Mouse (Mus musculus) T-cell, adult 2 months (primary cell): ENCODE measurements around the gene Etfb.
"Not testable (repeated sequence)": the region's sequence is repeated elsewhere in the genome, so short reads cannot be mapped to it uniquely, and the experiment has no call there.

ENCODE experiments used
- DNase-seq: peaks from one replicate; pipeline ENCODE4 v3.0.0; 2022; ENCODE audit warnings: low spot score

The Etfb gene

GRCm38 (mm10) chr7:43443917-43444293 is at the start of gene Etfb, which contains the start of gene Gm45233:
TSS of gene Etfb (plus strand) at chr7:43444083.
TSS of gene Gm45233 (plus strand) at chr7:43444128.
- peak; percentile 87 for DNase-seq

DNA sequence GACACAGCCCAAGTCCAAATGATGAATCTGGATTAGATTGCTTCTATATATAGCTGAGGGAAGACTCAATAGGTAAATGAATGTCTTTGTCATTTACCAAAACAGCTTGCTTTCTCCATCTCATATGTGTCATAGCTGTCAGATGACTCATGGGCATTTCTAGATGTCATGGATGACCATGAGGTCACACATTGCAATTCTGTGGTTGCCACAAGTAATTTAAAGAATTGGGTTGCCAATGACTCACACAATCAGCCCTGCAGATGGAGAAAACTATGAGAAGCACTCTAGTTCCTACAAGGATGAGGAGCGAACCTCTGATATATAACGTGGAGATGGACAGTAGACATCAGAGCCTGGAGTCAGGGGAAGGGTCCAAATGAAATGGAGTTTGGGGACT is 44.4 kb upstream of the Etfb start:
- no peak for DNase-seq

DNA sequence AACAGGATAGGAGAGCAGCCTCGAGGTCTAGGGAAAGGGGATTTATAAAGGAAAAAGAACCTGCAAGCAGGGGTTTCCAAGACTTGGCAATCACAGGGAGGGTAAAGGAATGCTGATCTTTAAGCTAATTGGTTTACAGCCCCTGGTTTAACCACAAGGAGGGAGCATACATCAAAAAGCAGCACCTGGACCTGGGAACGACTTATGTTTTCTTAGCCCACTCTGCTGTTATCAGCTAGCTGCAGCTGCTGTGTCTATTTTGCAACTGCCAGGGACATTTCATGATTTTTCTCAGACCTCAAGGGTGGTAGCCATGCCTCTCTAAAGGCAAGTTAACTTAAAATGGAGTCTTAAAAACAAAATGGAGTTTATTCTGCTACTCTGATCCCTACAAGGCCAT is 41.2 kb upstream of the Etfb start:
- no peak for DNase-seq

DNA sequence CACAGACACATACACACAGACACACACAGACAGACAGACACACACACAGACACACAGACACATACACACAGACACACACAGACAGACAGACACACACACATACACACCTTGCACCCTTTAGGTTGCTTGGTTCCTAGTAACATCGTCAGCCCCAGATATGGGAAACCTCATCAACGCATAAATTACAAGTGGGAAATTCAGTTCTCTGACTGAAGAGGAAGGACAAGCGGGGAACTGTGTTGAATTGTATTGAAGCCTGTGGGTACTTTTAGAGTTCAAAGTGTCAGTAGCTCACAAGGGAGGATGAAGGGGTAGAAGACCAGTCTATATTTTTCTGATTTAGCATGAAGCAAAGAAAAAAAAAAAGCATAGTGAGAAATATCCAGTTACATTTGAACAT is 36.3 kb upstream of the Etfb start:
- DNase-seq = no peak

DNA sequence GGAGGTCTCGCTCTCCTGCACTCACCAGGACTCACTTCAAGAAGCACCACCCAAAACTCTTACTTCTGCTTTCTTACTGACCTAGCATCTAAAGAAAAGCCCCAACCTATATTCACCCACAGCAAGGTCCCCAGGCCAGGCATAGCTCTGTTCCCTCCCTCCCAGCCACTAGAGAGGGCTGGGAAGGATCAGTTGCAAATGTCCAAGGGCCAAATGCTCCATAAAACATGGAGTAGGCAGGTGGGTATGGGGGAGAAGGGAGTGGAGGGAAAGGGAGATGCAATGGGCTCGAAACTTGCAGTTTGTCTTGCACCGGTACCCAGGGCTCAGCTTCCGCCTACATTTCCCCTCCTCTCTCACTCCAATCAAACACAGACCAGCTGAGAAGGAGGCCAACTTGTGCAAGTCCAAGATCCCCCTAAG is 35.7 kb upstream of the Etfb start, which contains the start of gene Siglecg:
Gene Siglecg (plus strand): TSS at position 74 of the 423 bp plus-strand sequence.
- no peak for DNase-seq

- DNase-seq = no peak
Observed at GRCm38 (mm10) chr7:43409084-43409483, 34.8 kb upstream of the Etfb start.

GRCm38 (mm10) chr7:43411724-43412123 is 32.2 kb upstream of the Etfb start:
- DNase-seq = not testable (repeated sequence)

- no peak for DNase-seq
Observed at GRCm38 (mm10) chr7:43417298-43417697, 26.6 kb upstream of the Etfb start.

GRCm38 (mm10) chr7:43422995-43423617 is 20.8 kb upstream of the Etfb start:
- DNase-seq = peak; percentile 74

DNA sequence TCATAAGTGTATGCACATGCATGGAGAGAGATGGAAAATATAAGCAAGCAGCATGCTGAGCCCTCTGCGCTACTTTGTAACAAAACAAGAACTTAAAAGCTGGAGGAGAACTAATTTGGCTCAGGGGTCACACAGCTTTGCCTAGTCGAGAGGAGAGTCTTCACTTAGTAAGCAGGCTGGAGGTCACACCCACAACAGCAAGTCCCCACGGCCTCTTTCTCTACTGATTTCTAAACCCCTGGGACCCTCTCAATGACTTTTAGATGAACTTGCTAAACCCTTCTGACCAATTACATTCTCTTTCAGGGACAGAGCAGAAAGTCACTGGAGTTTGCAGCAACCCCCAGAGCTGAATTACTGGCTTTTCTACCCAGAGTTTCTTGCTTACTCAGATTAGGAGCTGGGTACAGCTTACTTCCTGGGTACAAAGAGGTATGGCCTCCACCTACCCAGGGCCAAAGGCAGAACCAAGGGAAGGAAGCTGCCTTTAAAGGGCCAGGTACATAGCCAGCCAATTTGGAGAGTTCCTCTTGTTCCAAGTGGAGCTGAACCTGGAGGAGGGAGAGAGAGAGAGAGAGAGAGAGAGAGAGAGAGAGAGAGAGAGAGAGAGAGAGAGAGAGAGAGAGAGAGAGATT is 19.8 kb upstream of the Etfb start:
- DNase-seq = no peak

- DNase-seq = no peak
Observed at GRCm38 (mm10) chr7:43427406-43427805, 16.5 kb upstream of the Etfb start, which contains the start of gene Lim2. TSS of gene Lim2 (plus strand) at chr7:43427670.

- DNase-seq = no peak
Observed at GRCm38 (mm10) chr7:43429500-43429899, 14.4 kb upstream of the Etfb start.

DNA sequence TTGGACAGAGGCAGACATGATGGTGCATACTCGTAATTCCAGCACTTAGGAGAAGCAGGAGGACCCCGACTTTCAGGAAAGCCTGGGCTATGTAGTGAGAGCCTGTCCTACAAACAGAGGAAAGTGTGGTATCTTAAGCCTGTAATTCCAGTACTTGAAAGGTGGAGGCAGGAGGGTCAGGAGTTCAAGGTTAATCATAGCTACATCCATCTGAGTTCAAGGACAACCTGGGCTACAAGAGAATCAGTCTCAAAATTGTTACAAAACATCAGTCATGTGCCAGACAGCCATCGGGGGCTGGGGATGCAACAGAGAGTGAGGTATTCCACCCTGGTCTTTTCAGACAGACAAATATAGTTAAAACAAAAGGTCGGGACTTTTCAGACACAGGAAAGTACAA is 11.0 kb upstream of the Etfb start:
- DNase-seq = no peak

- DNase-seq = no peak
Observed at GRCm38 (mm10) chr7:43434676-43435075, 9.2 kb upstream of the Etfb start.

DNA sequence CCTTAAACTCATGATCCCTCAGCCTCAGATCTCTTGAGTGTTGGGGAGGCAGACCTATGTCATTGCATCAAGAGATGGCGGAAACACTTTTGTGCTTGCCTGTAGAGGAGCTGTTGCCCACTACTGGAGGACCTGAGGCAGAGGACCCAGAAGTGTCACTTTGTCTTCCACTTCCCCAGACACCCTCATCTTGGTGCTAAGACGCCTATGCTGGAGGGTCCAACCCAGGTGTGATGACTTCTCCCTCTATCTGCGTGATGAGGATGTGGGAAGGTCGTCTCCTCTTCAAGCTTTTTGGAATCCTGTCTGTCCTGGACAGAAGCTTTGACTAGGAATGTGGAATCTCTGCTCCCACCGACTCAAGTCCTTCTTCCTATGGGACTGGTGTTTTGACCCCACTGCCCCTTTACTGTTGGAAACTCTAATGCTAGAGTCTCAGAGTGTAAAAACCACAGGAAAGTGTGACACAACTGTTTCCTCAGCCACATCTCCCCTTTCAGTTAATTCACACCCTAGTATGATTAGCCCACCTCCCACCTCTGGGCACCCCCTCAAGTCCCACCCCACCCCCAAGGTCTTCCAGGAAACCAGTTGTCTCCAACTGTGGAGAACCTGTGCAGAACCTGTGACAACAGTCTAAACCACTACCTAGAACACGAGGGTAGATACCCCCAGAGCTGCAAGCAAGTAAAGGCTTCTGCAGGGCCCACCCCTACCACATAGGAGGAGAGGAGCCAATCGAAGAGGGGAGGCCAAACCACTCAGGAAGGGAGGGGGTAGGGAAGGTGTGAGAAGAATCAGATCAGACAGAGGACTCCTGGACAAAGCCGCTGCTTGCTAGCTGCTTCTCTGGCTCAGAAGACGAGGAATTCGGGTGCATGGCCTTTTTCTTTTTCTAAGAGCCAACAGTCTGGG is 7.3 kb upstream of the Etfb start, which contains the start of gene Nkg7:
Gene Nkg7 (plus strand): TSS at position 733 of the 915 bp plus-strand sequence.
- peak; percentile 48 for DNase-seq

DNA sequence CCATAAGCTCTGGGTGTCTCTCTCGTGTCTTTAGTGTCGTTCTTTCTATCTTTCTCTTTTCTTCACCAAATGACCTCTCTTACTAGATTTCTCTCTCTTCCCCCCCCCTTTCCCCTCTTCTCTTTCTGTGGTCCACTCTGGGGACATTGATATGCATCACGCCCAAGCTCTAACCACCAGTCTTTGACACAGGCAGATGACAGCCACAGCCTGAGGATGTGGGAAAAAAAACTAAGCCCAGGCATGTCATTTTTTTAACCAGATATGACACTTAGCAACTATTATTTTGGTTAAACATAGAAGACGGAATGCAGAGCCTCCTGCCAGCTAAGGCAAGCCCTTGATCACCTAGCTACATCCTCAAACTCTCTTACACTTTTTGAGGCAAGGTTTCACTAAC is 5.3 kb upstream of the Etfb start:
- peak; percentile 63 for DNase-seq

DNA sequence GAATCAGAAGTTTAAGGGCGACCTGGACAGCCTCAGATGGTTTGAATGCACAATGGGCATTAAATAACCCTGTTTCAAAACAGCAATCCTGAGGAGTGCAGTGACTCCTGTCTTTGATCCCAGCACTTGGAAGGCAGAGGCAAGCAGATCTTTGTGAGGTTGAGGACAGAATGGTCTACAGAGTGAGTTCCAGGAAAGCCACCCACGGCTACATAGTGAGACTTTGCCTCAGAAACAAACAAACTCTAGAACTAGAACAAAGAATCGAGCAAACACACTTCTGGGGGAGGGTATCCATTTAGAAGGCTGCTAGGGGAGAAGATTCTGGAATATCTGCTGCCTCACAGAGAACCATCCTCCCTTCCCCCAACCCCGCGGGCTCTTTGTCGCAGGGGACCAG is 3.4 kb upstream of the Etfb start, which contains the start of gene Cldnd2:
Gene Cldnd2 (plus strand): TSS at position 301 of the 400 bp plus-strand sequence.
- DNase-seq = no peak

GRCm38 (mm10) chr7:43441071-43441470 is 2.8 kb upstream of the Etfb start:
- DNase-seq = no peak

DNA sequence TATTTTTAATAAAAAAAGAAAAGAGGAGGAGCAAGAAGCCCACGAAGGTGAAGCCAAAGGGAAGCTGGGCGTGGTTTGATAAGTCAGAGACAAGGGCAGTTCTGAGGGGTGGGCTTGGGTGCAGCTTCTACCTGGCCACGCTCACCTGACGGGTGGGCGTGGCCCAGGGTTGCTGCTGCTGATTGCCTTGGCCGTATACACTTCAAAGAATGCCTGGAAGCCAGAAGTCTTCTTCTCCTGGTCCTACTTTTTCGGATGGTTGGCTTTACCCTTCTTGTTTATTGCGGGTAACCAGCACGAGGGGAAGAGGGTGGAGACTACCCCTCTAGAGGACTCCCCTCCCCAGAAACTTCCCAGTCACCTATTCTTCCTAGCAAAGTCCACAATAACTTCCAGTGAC is 1.2 kb upstream of the Etfb start:
- no peak for DNase-seq

DNA sequence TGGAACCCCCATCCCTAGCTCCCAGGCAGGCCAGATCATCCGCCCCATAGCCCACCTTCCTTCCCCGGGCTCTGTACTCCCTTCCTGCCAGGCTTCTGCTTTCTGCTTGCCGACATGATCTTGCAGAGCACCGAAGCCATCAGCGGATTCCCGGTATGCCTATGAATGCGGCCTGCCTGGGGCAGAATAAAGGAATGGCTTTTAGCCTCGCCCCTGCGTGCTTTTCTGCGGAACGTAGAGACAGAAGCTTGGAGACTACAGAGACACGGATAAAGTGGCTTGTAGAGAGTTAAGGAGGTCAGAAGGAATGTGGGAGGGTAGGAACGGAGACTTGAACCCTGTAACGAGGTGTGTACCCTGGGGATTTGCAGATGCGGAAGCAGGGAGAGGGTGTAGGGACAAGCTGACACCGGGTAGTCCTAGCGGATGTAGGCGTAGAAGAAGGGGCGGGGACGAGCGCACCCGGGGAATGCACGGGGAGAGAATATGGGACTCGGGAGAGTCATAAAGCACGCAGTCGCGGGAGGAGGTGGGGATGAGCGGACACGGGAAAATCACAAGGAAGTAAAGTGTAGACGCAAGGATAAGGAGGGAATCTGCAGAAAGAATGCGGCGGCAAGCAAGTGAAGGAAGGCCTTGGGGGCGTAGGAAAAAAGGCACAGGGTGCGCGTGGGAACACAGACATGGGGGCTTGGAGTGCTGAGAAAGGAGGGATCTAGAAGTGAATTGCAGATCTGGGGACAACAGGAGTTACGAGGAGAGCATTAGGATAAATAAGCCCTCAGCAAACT is 562 bp upstream of the Etfb start:
- DNase-seq = peak; percentile 66

DNA sequence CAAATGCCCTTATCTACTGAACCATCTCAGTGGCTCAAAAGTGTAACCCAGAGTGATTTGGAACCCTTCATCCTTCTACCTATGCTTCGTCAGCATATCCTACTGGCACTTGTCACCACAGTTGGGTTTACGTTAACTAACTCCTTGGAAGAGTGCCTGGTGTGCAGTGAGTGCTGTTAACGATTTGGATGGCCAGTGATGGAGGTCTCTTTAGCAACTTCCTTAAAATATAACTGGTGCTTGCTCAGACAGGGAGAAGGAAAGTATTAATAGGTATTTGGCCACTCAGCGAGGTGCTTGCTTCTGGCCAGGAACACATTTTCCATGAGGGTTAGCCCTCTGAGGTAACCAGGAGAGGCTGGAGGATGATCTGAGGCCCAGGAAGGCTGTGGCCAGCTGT is 3.9 kb downstream of the Etfb start:
- no peak for DNase-seq

DNA sequence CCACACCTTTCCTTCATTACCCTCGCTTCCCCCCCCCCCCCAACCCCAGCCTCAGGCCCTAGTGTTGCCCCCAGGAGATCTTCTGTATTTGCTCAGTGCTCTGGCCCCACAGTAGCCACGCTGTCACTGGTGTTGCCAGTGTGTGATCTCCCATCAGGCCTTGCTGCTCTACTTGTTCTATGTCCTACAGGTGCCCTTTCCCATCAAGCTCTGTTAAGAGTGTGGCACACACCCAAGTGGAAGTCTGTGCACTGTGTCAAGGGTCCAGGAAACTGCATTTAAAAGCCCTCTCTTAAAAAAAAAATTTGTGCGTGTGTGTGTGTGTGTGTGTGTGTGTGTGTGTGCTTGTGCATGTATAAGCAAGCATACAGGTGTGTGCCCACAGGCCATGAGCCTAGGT is 4.4 kb downstream of the Etfb start:
- DNase-seq = no peak
